Mouse (Mus musculus): ENCODE measurements around the gene Eaf2.

DNA sequence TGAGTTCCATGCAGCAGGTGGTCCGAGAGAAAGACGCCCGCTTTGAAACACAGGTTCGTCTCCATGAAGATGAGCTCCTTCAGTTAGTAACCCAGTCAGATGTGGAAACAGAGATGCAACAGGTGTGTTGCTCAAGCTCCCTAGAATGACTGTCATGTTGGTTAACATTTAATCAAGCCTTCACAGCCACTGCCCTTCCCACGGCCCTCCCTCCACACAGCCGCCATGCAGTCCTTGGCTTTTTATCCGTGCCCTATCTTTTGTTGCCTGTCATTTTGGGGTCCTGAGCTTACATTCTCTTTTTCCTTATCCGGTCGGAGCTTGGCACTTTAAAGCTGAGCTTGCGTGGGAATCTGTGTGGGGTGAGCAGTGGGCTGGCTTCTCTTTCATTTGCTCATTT lies 18.5 kb upstream of the Eaf2 start:
- no peak for TF ChIP-seq CTCF (IDR thresholded peaks at IDR 0.05; ENCODE audit: borderline replicate concordance, extremely low read depth, insufficient read depth, insufficient read length)
- TF ChIP-seq POLR2A (IDR thresholded peaks at IDR 0.05; ENCODE audit: borderline replicate concordance, extremely low read depth, insufficient read depth, insufficient read length, poor library complexity, severe bottlenecking): no peak

Measured in brain, embryonic 14.5 days (tissue).